Mouse (Mus musculus): ENCODE results near the gene Elf2. TPM values are rescaled to one million over a fixed set of nuclear protein-coding genes. Genes with fewer than 3 reads are reported as not detected.
"Not testable (repeated sequence)": the region's sequence is repeated elsewhere in the genome, so short reads cannot be mapped to it uniquely, and the experiment has no call there.

The Elf2 gene
- polyA plus RNA-seq, 1 experiment, result 8.7 TPM

DNA sequence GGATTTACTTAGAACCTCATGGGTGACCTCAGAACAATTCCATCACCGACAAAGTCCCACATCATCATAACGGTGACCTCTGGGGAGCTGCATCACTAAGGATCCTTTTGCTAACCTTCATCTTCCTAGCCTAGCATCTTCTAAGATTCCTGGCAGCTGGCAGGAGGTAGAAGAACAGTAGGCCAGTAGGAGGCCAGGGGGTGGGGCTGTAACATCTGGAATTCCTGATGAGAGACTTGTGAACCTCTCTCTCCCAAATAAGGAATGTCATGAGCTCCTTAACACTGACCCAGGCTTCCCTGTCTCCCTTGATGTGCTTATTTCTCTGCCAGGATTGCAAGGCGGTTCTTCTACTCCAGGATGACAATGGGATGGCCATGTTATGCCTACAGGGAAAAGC, 10.3 kb upstream of the Elf2 start:
- Histone ChIP-seq H3K36me3 (replicated peaks; ENCODE audit: low read length) (peaks cover 4% of the 10 kb centered on the region), H3K27me3 (replicated peaks) (no peaks in the 10 kb centered on the region), H3K4me1 (peaks cover 55% of the 10 kb centered on the region), H3K4me3 (replicated peaks) (no peak overlapping the region), H3K9me3 (0 out of 2 replicates have a peak, but pooled peaks cover 5% of the 10 kb centered on the region)
- TF ChIP-seq GATA1 (IDR thresholded peaks at IDR 0.05; ENCODE audit: borderline replicate concordance, low read length) (no peak), FLI1 (IDR thresholded peaks at IDR 0.05; ENCODE audit: low read length) (no peak)

DNA sequence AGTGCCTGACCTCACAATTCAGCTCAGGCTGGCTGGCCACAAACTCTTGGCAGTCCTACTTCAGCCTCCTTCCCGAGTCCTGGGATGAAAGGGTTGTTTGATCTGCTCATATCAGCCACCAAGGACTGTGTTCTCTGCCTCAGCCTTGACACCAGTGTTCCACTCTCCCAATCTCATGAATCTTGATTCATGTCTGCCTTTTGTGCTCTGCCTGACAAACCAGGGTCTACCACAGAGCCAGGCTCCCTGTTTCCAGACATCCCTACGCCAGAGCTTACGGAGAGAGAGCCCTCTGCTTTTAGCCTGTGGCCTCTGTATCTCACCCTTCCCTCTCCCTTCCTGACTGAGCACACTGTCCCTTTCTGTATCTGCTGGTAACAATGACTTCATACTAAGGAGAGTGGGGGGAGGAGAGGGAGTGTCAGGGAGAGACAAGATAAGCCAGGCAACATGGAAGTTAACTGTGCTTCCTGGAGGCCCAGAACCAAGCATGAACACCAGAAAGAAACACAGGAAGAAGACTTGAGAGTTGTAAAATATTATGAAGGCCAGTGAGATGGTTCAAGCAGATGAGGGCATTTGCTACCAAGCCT, 8.3 kb upstream of the Elf2 start:
- Histone ChIP-seq H3K36me3 (replicated peaks; ENCODE audit: low read length) (peaks cover 8% of the 10 kb centered on the region), H3K4me1 (peaks cover 54% of the 10 kb centered on the region), H3K9me3 (peaks cover 4% of the 10 kb centered on the region), H3K4me3 (replicated peaks) (peak overlapping the region; percentile 84), H3K27me3 (replicated peaks) (no peaks in the 10 kb centered on the region)
- TF ChIP-seq FLI1 (IDR thresholded peaks at IDR 0.05; ENCODE audit: low read length) (no peak), GATA1 (IDR thresholded peaks at IDR 0.05; ENCODE audit: borderline replicate concordance, low read length) (peak; percentile 83; the same call in 2 of the 3 replicates)

DNA sequence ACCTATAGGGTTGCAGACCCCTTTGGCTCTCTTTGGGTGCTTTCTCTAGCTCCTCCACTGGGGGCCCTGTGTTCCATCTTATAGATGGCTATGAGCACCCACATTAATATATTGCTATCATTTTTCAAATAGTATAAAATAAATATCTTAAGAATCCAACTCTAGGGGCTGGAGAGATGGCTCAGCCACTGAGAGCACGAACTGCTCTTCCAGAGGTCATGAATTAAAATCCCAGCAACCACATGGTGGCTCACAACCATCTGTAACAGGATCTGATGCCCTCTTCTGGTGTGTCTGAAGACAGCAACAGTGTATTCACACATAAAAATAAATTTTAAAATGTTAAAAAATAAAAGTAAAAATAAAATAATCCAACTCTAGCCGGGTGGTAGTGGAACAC, 4.6 kb upstream of the Elf2 start:
- not testable (repeated sequence) for H3K27me3 ChIP-seq (replicated peaks); H3K9me3 ChIP-seq; H3K4me3 ChIP-seq (replicated peaks)
- Histone ChIP-seq H3K36me3 (replicated peaks; ENCODE audit: low read length) (peaks cover 11% of the 10 kb centered on the region), H3K4me1 (peaks cover 45% of the 10 kb centered on the region)

DNA sequence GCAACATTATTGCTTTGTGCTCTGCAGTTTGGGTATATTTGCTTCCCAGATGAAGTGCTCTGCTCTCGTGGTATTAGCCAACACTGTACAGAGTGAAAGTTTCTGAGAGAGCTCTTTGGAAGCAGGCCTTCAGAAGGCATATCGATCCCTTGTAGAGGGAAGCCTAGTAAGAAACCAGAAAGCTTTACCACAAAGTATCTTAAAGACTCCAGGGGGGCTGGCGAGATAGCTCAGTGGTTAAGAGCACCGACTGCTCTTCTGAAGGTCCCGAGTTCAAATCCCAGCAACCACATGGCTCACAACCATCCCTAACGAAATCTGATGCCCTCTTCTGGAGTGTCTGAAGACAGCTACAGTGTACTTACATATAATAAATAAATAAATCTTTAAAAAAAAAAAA, 3.7 kb upstream of the Elf2 start:
- peaks cover 39% of the 10 kb centered on the region for H3K4me1 ChIP-seq
- H3K9me3 ChIP-seq; H3K27me3 ChIP-seq (replicated peaks); H3K4me3 ChIP-seq (replicated peaks): not testable (repeated sequence)
- H3K36me3 ChIP-seq (replicated peaks; ENCODE audit: low read length), result peaks cover 11% of the 10 kb centered on the region

DNA sequence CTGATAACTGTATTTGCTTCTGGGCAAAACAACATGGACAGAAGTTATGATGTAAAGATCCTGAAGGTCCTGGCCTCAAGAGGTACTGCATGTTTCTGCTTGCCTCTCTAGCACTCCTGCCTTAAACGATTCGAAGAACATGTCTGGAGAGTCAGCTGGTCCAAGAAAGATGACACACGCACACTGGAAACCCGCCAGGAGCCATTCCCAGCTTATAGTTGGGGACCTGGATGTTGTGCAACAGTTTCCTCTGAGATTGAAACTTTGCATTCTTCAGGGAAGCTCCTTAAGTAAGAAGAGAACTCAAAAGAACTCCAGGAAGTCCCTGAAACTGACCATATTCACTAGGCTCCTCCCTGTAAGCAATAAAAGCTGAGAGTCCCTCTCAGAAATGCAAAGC, 2.8 kb upstream of the Elf2 start:
- Histone ChIP-seq H3K36me3 (replicated peaks; ENCODE audit: low read length) (peaks cover 11% of the 10 kb centered on the region), H3K4me1 (peaks cover 34% of the 10 kb centered on the region), H3K9me3 (peaks cover 8% of the 10 kb centered on the region), H3K27me3 (replicated peaks) (no peaks in the 10 kb centered on the region), H3K4me3 (replicated peaks) (no peak overlapping the region)
- TF ChIP-seq GATA1 (IDR thresholded peaks at IDR 0.05; ENCODE audit: borderline replicate concordance, low read length) (no peak), FLI1 (IDR thresholded peaks at IDR 0.05; ENCODE audit: low read length) (no peak)

DNA sequence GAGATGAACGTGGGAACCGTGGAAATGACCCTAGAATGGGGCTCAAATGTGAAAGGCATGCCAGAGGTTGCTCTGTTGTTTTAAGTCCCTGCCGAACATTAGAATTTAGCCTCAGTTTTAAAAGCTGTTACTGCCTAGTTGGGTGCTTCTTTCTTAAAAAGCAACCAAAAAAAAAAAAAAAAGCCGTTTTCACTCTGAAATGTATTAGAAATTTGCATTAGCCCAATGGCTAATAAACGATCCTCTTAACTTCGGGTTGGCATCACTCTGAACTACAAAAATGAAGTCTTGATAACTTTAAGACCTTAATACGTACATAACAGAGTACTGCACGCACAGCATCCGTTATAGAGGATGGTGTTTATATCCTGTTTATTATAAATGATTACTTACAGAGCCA, 1.7 kb upstream of the Elf2 start:
- Histone ChIP-seq H3K4me1 (peaks cover 37% of the 10 kb centered on the region), H3K27me3 (replicated peaks) (no peaks in the 10 kb centered on the region), H3K4me3 (replicated peaks) (peak overlapping the region; percentile 97), H3K9me3 (peaks cover 8% of the 10 kb centered on the region), H3K36me3 (replicated peaks; ENCODE audit: low read length) (peaks cover 11% of the 10 kb centered on the region)
- TF ChIP-seq GATA1 (IDR thresholded peaks at IDR 0.05; ENCODE audit: borderline replicate concordance, low read length), result no peak

DNA sequence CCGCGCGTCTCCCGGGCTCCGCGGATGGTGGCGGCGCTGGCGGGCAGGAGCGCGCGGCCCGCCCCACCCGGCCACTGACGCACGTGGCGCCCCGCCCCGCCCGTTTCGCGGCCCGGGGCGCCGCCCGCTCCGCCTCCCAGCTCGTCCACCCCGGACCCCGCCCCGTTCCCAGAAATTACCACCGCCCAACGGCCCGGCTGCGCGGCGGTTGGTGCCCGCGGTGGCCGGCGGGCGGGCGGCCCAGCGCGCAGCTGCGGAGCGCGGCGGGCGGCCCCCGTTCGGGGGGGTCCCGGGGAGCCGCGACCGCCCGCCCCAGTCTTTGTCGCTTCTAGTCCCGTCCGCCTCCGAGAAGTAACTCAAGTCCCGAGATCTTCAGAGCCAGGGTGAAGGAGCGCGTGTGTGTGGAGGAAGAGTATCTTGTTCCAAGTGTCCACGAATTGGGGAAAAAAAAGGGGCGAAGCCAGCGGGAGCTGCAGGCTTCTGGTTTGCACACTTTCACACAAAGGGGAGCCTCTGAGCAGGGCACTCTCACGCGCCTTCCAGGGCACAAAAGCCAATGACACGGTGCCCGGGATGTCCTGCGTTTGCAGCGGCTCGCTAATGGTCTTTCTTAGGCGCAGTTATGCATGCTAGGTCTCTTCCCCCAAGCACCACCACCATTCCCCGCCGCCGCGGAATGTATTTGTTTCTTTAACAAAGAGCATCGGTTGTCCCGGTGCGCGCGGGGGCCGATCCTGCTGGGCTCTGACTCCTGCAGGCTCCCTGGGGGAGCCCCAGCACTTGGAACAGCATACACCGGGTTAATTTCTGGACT, 1.0 kb upstream of the Elf2 start:
- H3K9me3 ChIP-seq, result peaks cover 8% of the 10 kb centered on the region
- no peaks in the 10 kb centered on the region for H3K27me3 ChIP-seq (replicated peaks)
- peak overlapping the region; percentile 97 for H3K4me3 ChIP-seq (replicated peaks)
- TF ChIP-seq FLI1 (IDR thresholded peaks at IDR 0.05; ENCODE audit: low read length) (no peak), GATA1 (IDR thresholded peaks at IDR 0.05; ENCODE audit: borderline replicate concordance, low read length) (no peak)
- H3K4me1 ChIP-seq, result peaks cover 42% of the 10 kb centered on the region
- H3K36me3 ChIP-seq (replicated peaks; ENCODE audit: low read length), result peaks cover 11% of the 10 kb centered on the region

DNA sequence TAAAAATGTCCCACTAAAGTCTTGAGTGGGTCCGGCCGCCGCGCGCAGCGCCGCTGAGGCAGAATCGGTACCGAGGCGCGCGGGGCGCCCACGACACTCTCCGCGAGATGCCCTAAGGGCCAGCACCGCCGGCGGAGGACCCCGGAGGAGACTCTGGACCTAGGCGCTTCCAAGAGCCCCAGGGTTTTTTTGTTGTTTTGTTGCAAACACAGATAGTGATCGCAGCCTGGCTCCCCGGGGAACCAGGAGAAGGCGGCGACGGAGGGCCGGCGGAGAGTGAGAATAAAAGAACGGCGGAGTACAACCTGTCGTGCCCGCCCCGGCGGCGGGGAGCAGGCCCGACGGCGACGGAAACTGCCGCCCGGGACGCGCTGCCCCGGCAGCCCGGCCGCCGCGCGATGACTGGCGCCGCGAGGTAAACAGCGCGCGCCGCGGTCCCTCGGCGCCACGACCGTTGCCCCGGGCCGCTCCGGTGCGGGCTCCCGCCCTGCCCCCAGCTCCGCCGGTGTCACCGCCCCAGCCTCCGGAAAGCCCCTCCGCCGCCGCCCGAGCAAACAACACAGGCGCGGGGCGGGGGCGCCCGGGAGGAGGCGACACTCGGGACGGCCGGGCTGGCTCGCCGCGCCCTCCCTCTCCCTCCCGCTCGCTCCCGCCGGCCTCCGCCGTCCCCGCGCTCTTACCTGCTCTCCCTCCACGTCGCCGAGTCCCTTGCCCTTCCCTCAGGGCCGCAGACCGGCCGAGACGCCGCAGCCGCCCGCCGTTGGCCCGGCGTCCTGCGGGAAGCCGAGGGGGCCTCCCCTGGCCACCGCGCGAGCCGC, 520 bp downstream of the Elf2 start:
- Histone ChIP-seq H3K36me3 (replicated peaks; ENCODE audit: low read length) (peaks cover 14% of the 10 kb centered on the region), H3K4me1 (peaks cover 45% of the 10 kb centered on the region), H3K27me3 (replicated peaks) (no peaks in the 10 kb centered on the region), H3K9me3 (peaks cover 8% of the 10 kb centered on the region), H3K4me3 (replicated peaks) (peak overlapping the region; percentile 97)
- TF ChIP-seq GATA1 (IDR thresholded peaks at IDR 0.05; ENCODE audit: borderline replicate concordance, low read length) (no peak), FLI1 (IDR thresholded peaks at IDR 0.05; ENCODE audit: low read length) (no peak)

DNA sequence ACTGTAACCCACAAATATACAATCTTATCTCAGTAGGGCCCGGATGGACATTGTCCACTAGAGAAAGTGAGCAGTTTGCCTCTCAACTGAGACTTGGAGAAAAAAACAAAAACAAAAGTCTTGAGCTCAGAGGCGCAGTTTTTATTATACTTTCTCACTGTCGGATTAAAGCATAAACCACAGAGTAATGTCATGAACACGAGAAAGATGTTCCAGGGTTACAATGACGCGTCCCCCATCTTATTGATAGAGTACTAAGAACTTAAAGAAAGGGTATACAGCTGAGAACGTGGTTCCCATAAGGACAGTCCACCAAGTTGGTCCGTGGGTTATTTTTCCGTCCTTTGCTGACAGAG, 1.1 kb downstream of the Elf2 start:
- TF ChIP-seq GATA1 (IDR thresholded peaks at IDR 0.05; ENCODE audit: borderline replicate concordance, low read length) (no peak), FLI1 (IDR thresholded peaks at IDR 0.05; ENCODE audit: low read length) (no peak)
- peaks cover 51% of the 10 kb centered on the region for H3K4me1 ChIP-seq

DNA sequence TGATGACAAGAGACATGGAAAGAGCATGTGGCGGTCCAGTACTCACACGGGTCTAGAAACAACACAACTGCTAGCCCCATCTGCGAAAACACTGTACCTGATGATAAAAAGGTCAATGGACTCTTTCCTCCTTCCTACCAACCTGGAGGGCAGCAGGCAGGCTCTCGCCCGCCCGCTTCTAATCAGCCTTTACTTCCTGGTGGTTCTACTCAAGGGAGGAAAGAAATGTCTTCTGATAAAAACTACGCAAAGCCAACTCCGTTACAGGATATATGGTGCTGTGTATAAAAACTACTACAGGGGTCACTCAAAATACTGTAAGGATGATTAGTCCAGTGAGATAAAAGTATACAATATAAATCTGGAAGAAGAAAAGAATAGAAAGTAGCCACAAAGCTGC, 5.1 kb downstream of the Elf2 start:
- Histone ChIP-seq H3K4me1 (peaks cover 70% of the 10 kb centered on the region), H3K4me3 (replicated peaks) (peak overlapping the region; percentile 26), H3K36me3 (replicated peaks; ENCODE audit: low read length) (peaks cover 15% of the 10 kb centered on the region), H3K27me3 (replicated peaks) (no peaks in the 10 kb centered on the region), H3K9me3 (no peaks in the 10 kb centered on the region)
- no peak for TF ChIP-seq GATA1 (IDR thresholded peaks at IDR 0.05; ENCODE audit: borderline replicate concordance, low read length)
- TF ChIP-seq FLI1 (IDR thresholded peaks at IDR 0.05; ENCODE audit: low read length), result no peak

More for the DNA sequence above, 1.1 kb downstream of the Elf2 start:
- Histone ChIP-seq H3K27me3 (replicated peaks) (no peaks in the 10 kb centered on the region), H3K4me3 (replicated peaks) (peak overlapping the region; percentile 97), H3K9me3 (peaks cover 8% of the 10 kb centered on the region), H3K36me3 (replicated peaks; ENCODE audit: low read length) (peaks cover 14% of the 10 kb centered on the region)

All from megakaryocyte, embryonic 14.5 days (primary cell).